Mouse (Mus musculus): ENCODE measurements around the gene Hipk3. TPM values are rescaled to one million over a fixed set of nuclear protein-coding genes. Genes with fewer than 3 reads are reported as not detected.
A peak's percentile ranks its signal among the peaks of the same experiment; 100 is the strongest.

Gene Hipk3
- 7.6 and 9.3 TPM in 2 replicates for polyA plus RNA-seq (2015; fragmentation: Nextera tagmentation; extraction: Ambion mirVana)

GRCm38 (mm10) chr2:104493951-104494800 lies at the start of gene Hipk3:
TSS of gene Hipk3 (minus strand) at chr2:104494446.
- Histone ChIP-seq H3K9ac (peak within 1 kb of the TSS; percentile 99), H3K36me3 (no peaks in the 10 kb centered on the region), H3K27ac (replicated peaks) (peak within 1 kb of the TSS; percentile 100), H3K9me3 (no peaks in the 10 kb centered on the region), H3K4me2 (peak within 1 kb of the TSS; percentile 77), H3K4me3 (peak within 1 kb of the TSS; percentile 87), H3K4me1 (replicated peaks) (peaks cover 23% of the 10 kb centered on the region), H3K27me3 (no peaks in the 10 kb centered on the region; the same call in 1 of the 2 replicates)
- ATAC-seq (ENCODE audit: low read depth), result peak; percentile 92
- 1% methylated on average over 71 of the region's 98 CpGs for WGBS

GRCm38 (mm10) chr2:104540286-104540685 lies 46.0 kb upstream of the Hipk3 start:
- no peak overlapping the region for H3K4me2 ChIP-seq
- H3K9ac ChIP-seq, result no peak overlapping the region
- no peaks in the 10 kb centered on the region for H3K27me3 ChIP-seq
- H3K9me3 ChIP-seq, result no peaks in the 10 kb centered on the region
- WGBS, result 51% methylated on average over 2 of the region's 2 CpGs
- no peak for ATAC-seq (ENCODE audit: low read depth)
- H3K36me3 ChIP-seq, result no peaks in the 10 kb centered on the region
- H3K4me1 ChIP-seq (replicated peaks), result no peaks in the 10 kb centered on the region
- no peak overlapping the region for H3K4me3 ChIP-seq
- H3K27ac ChIP-seq (replicated peaks), result no peak overlapping the region

DNA sequence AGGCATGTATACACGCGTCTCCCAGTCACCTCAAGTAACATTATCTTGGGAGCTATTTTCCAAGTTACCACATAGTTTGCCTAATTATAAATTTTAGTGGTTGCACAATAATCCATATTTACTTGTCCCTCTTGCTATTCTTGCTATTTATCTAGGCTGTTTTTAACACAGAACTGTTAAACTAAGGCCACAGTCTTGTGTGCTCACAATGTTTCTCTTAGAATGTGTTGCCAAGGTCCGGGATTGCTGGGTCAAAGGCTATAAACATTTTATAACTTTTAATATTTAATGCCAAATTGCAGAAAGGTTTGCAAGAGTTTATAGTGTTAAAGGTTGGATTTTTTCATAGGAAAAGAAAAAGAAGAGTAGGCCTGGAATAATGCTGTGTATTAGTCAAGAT lies 40.5 kb upstream of the Hipk3 start:
- WGBS, result 96% methylated on average over 3 of the region's 3 CpGs
- Histone ChIP-seq H3K9me3 (no peaks in the 10 kb centered on the region), H3K36me3 (no peaks in the 10 kb centered on the region), H3K4me1 (replicated peaks) (no peaks in the 10 kb centered on the region), H3K4me3 (no peak overlapping the region), H3K9ac (no peak overlapping the region), H3K27ac (replicated peaks) (no peak overlapping the region), H3K27me3 (no peaks in the 10 kb centered on the region), H3K4me2 (no peak overlapping the region)
- no peak for ATAC-seq (ENCODE audit: low read depth)

DNA sequence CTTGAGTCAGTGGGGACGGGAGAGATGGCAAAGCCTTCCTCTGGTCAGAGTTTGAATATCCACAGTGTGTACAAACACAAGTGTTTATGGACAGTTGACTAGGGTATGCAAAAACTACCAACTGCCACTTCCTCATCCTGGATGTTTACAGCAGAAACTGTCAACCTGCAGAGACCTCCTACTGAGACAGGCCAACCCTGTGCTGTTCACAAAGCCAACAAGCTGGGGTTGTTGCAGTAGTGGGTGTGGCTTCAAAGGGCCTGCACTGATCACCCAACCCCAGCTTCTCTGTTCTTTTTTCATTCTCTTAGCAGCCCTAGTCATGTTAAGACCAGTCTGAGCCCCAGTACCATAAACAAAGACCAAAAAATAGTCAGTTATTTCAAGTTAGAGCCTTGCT lies 38.3 kb upstream of the Hipk3 start:
- no peak overlapping the region for H3K4me2 ChIP-seq
- H3K4me1 ChIP-seq (replicated peaks), result no peaks in the 10 kb centered on the region
- no peak overlapping the region for H3K9ac ChIP-seq
- 84% methylated on average over 1 of the region's 1 CpGs for WGBS
- no peak overlapping the region for H3K4me3 ChIP-seq
- no peaks in the 10 kb centered on the region for H3K36me3 ChIP-seq
- ATAC-seq (ENCODE audit: low read depth), result no peak
- no peaks in the 10 kb centered on the region for H3K9me3 ChIP-seq
- H3K27me3 ChIP-seq, result no peaks in the 10 kb centered on the region
- no peak overlapping the region for H3K27ac ChIP-seq (replicated peaks)

DNA sequence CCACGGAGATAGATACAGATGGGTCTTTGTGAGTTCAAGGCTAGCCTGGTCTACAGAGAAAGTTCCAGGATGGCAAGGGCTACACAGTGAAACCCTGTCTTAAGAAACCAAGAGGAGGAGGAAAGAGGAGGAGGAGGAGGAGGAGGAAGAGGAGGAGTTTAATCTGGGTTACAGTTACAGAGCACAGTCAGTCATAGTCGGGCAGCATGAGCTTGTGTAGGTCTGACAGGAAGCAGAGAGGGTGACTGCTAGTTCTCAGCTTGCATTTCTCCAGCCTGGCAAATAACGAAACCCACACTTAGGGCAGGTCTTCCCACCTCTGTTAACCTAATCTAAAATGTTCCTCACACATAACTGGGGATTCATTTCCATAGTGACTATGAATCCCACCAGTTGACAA lies 32.3 kb upstream of the Hipk3 start:
- ATAC-seq (ENCODE audit: low read depth), result no peak
- no peak overlapping the region for H3K4me2 ChIP-seq
- no peaks in the 10 kb centered on the region for H3K4me1 ChIP-seq (replicated peaks)
- no peak overlapping the region for H3K4me3 ChIP-seq
- H3K27ac ChIP-seq (replicated peaks), result no peak overlapping the region
- H3K36me3 ChIP-seq, result no peaks in the 10 kb centered on the region
- no peaks in the 10 kb centered on the region for H3K9me3 ChIP-seq
- H3K9ac ChIP-seq, result no peak overlapping the region
- 77% methylated on average over 3 of the region's 3 CpGs for WGBS
- no peaks in the 10 kb centered on the region for H3K27me3 ChIP-seq

GRCm38 (mm10) chr2:104525506-104525905 lies 31.3 kb upstream of the Hipk3 start:
- Histone ChIP-seq H3K27ac (replicated peaks) (no peak overlapping the region), H3K4me3 (no peak overlapping the region), H3K27me3 (no peaks in the 10 kb centered on the region), H3K36me3 (no peaks in the 10 kb centered on the region), H3K4me1 (replicated peaks) (no peaks in the 10 kb centered on the region), H3K4me2 (no peak overlapping the region), H3K9ac (no peak overlapping the region), H3K9me3 (no peaks in the 10 kb centered on the region)
- 84% methylated on average over 5 of the region's 5 CpGs for WGBS
- no peak for ATAC-seq (ENCODE audit: low read depth)

- H3K4me1 ChIP-seq (replicated peaks), result no peaks in the 10 kb centered on the region
- H3K4me2 ChIP-seq, result no peak overlapping the region
- H3K27ac ChIP-seq (replicated peaks), result no peak overlapping the region
- peaks cover 5% of the 10 kb centered on the region; the same call in 1 of the 2 replicates for H3K9me3 ChIP-seq
- ATAC-seq (ENCODE audit: low read depth), result no peak
- WGBS, result 85% methylated on average over 8 of the region's 8 CpGs
- no peak overlapping the region for H3K9ac ChIP-seq
- H3K4me3 ChIP-seq, result no peak overlapping the region
- H3K36me3 ChIP-seq, result no peaks in the 10 kb centered on the region
- no peaks in the 10 kb centered on the region for H3K27me3 ChIP-seq
Observed at GRCm38 (mm10) chr2:104511622-104512021, 17.4 kb upstream of the Hipk3 start.

DNA sequence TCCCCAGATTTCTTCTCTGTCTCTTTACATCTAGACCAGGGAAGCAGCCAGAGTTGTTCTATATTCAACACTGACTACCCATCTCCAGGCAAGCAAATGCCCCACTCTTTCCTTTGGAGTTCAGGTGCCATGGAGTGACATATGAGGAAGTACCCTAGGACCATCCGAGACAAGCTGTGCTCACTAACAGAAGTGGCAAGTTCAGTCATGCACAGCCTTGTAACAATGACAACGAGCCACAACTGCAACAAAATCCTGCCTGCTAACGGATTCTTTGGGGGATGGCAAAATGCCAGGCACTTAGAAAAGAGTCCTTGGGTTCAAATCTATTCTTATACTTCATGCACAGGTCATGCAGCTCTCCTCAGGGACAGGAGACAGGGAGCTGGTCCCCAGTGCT lies 8.1 kb upstream of the Hipk3 start:
- Histone ChIP-seq H3K9ac (no peak overlapping the region), H3K27me3 (no peaks in the 10 kb centered on the region), H3K9me3 (no peaks in the 10 kb centered on the region), H3K4me3 (no peak overlapping the region), H3K4me2 (no peak overlapping the region), H3K27ac (replicated peaks) (no peak overlapping the region), H3K36me3 (no peaks in the 10 kb centered on the region), H3K4me1 (replicated peaks) (no peaks in the 10 kb centered on the region)
- 54% methylated on average over 3 of the region's 3 CpGs for WGBS
- no peak for ATAC-seq (ENCODE audit: low read depth)

DNA sequence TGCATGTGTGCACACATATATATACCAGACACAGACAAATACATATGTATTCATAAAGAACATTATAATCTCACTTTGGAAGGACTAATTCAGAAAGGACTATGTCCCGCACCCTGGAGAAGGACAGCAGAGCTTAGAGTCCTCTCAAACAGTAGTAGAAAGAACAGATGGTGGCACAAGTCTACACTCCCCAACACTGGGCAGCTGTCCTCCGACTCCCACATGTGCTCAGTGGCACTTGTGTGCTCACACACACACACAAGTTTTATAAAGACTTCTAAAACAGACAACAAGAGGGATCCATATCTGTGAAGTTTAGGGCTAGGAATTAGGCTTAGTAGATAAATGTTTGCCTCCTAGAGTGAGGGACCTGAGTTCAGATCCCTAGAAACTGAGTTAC lies 6.8 kb upstream of the Hipk3 start:
- Histone ChIP-seq H3K9ac (no peak overlapping the region), H3K4me1 (replicated peaks) (no peaks in the 10 kb centered on the region), H3K27ac (replicated peaks) (no peak overlapping the region), H3K27me3 (no peaks in the 10 kb centered on the region; the same call in 1 of the 2 replicates), H3K4me2 (no peak overlapping the region), H3K4me3 (no peak overlapping the region), H3K9me3 (no peaks in the 10 kb centered on the region), H3K36me3 (no peaks in the 10 kb centered on the region)
- WGBS, result 87% methylated on average over 2 of the region's 2 CpGs
- no peak for ATAC-seq (ENCODE audit: low read depth)

DNA sequence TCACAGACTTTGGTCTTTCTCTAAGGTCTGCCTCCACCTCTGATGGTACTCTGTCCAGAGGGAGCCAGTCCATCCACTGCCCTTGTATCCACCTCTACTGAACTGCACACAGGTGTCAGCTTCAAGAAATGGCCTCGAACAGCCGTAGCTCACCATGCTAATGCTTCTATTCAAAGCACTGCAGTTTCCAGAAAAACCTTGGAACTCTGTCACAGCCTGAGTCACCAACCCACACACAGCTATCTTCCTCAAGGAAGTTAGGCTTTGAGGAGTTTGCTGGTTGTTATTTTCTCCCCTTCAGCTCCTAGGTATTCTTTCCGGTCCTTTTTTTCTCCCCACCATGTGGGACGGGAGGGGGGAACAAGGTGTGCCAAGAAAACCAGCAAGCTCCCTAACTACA lies 3.5 kb upstream of the Hipk3 start:
- ATAC-seq (ENCODE audit: low read depth), result no peak
- H3K9ac ChIP-seq, result no peak overlapping the region
- no peak overlapping the region for H3K4me2 ChIP-seq
- H3K4me1 ChIP-seq (replicated peaks), result peaks cover 9% of the 10 kb centered on the region
- no peaks in the 10 kb centered on the region; the same call in 1 of the 2 replicates for H3K27me3 ChIP-seq
- H3K27ac ChIP-seq (replicated peaks), result no peak overlapping the region
- no peak overlapping the region for H3K4me3 ChIP-seq
- no peaks in the 10 kb centered on the region for H3K36me3 ChIP-seq
- WGBS, result 74% methylated on average over 4 of the region's 4 CpGs
- H3K9me3 ChIP-seq, result no peaks in the 10 kb centered on the region

GRCm38 (mm10) chr2:104497231-104497630 lies 3.0 kb upstream of the Hipk3 start:
- Histone ChIP-seq H3K4me2 (no peak overlapping the region), H3K36me3 (no peaks in the 10 kb centered on the region), H3K27me3 (no peaks in the 10 kb centered on the region; the same call in 1 of the 2 replicates), H3K4me3 (no peak overlapping the region), H3K4me1 (replicated peaks) (peaks cover 9% of the 10 kb centered on the region), H3K9me3 (no peaks in the 10 kb centered on the region), H3K9ac (no peak overlapping the region), H3K27ac (replicated peaks) (no peak overlapping the region)
- WGBS, result 90% methylated on average over 2 of the region's 2 CpGs
- ATAC-seq (ENCODE audit: low read depth), result no peak

DNA sequence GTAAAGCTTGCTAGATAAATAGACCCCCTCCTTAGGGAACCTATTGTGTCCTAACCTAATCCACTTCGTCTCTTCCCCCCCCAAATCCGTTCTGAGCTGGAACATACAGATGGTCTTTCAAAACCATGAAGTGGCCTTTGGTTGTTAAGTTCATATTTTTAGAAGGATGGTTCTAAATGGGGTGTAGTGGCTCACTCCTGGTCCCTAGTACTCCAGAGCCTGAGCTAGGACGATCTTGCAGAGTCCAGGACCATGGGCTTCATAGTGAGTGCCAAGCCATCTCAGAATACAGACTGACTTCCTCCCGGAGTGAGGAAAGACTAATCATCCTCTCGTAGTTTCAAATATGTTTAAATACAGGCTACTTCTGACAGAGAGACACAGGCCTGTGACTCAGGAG lies 2.0 kb upstream of the Hipk3 start:
- no peak overlapping the region for H3K9ac ChIP-seq
- no peaks in the 10 kb centered on the region for H3K9me3 ChIP-seq
- 61% methylated on average over 5 of the region's 5 CpGs for WGBS
- H3K4me2 ChIP-seq, result no peak overlapping the region
- no peak for ATAC-seq (ENCODE audit: low read depth)
- H3K27me3 ChIP-seq, result no peaks in the 10 kb centered on the region; the same call in 1 of the 2 replicates
- peaks cover 14% of the 10 kb centered on the region for H3K4me1 ChIP-seq (replicated peaks)
- H3K27ac ChIP-seq (replicated peaks), result no peak overlapping the region
- no peak overlapping the region for H3K4me3 ChIP-seq
- no peaks in the 10 kb centered on the region for H3K36me3 ChIP-seq

- no peak for ATAC-seq (ENCODE audit: low read depth)
- H3K9me3 ChIP-seq, result no peaks in the 10 kb centered on the region
Observed at GRCm38 (mm10) chr2:104494801-104495185, 547 bp upstream of the Hipk3 start.

More at GRCm38 (mm10) chr2:104494801-104495185, 547 bp upstream of the Hipk3 start:
- Histone ChIP-seq H3K4me1 (replicated peaks) (peaks cover 23% of the 10 kb centered on the region), H3K4me3 (peak overlapping the region; percentile 87), H3K4me2 (peak overlapping the region; percentile 77), H3K9ac (peak overlapping the region; percentile 99), H3K27ac (replicated peaks) (peak overlapping the region; percentile 100), H3K36me3 (no peaks in the 10 kb centered on the region), H3K27me3 (no peaks in the 10 kb centered on the region; the same call in 1 of the 2 replicates)
- WGBS, result 12% methylated on average over 9 of the region's 9 CpGs

Measured in neural tube, embryonic 13.5 days (tissue).